Mouse (Mus musculus): ENCODE results near the gene Gmnn. TPM values are rescaled to one million over a fixed set of nuclear protein-coding genes. Genes with fewer than 3 reads are reported as not detected.

Gene Gmnn
- polyA plus RNA-seq, 1 experiment from 2014 or later, result 107 TPM

DNA sequence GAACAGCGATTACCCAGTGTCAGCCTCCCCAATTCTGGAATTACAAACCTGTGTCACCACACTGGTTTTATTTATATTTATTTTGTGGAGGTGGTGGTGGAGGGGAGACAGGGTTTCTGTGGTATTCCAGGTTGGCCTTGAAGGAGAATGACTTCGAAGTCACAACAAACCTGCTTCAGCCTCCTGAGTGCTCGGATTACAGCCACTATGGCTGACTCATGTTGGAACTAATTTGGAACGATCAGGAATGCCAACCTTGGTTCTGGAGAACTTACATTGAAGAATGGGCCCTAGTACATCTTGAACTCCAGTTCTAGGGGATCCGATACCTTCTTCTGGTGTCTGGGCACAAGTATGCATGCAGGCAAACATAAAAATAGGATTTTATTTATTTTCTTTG, 37.7 kb upstream of the Gmnn start:
- no peaks in the 10 kb centered on the region for H3K27me3 ChIP-seq (ENCODE audit: control insufficient read depth, insufficient read depth, low read length)
- H3K27ac ChIP-seq (ENCODE audit: low read length), result no peak overlapping the region
- H3K9me3 ChIP-seq (ENCODE audit: control insufficient read depth, low read depth, low read length), result no peaks in the 10 kb centered on the region
- peak overlapping the region; percentile 48; the same call in 1 of the 2 replicates for H3K4me3 ChIP-seq (ENCODE audit: low read depth, low read length)
- WGBS, result 61% methylated on average over 5 of the region's 5 CpGs
- ATAC-seq (ENCODE audit: insufficient number of reproducible peaks, insufficient read depth, low FRiP score, low read depth), result no peak
- H3K4me2 ChIP-seq (replicated peaks; ENCODE audit: low read depth, low read length), result peak overlapping the region; percentile 54
- H3K4me1 ChIP-seq (ENCODE audit: control insufficient read depth, insufficient read depth, low read length), result peaks cover 8% of the 10 kb centered on the region; the same call in 1 of the 2 replicates
- H3K36me3 ChIP-seq (ENCODE audit: control insufficient read depth, insufficient read depth, low read length), result no peaks in the 10 kb centered on the region
- peak overlapping the region; percentile 40; the same call in 1 of the 2 replicates for H3K9ac ChIP-seq (replicated peaks; ENCODE audit: low read depth, low read length)

DNA sequence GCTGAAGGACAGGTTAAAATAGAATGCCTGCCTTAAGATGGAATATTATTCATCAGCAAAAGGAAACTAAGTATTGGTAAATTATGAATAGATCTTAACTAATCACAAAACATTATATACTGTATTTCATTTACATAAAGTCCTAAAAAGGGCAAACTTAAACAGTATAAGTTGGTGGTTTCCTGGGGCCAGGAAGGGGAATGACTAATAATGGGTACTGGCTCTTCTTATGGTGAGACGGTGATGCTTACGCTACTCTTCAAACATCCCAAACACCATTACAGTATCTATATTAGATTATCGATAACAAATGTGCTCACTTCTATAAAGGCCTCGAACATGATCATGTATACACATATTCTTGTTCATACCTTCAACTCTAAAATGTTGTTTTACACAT, 37.0 kb upstream of the Gmnn start:
- H3K9ac ChIP-seq (replicated peaks; ENCODE audit: low read depth, low read length), result no peak overlapping the region
- no peak overlapping the region for H3K4me2 ChIP-seq (replicated peaks; ENCODE audit: low read depth, low read length)
- H3K27ac ChIP-seq (ENCODE audit: low read length), result no peak overlapping the region
- WGBS, result 94% methylated on average over 4 of the region's 4 CpGs
- no peaks in the 10 kb centered on the region for H3K9me3 ChIP-seq (ENCODE audit: control insufficient read depth, low read depth, low read length)
- no peaks in the 10 kb centered on the region for H3K36me3 ChIP-seq (ENCODE audit: control insufficient read depth, insufficient read depth, low read length)
- peaks cover 4% of the 10 kb centered on the region; the same call in 1 of the 2 replicates for H3K4me1 ChIP-seq (ENCODE audit: control insufficient read depth, insufficient read depth, low read length)
- no peaks in the 10 kb centered on the region for H3K27me3 ChIP-seq (ENCODE audit: control insufficient read depth, insufficient read depth, low read length)
- no peak for ATAC-seq (ENCODE audit: insufficient number of reproducible peaks, insufficient read depth, low FRiP score, low read depth)
- no peak overlapping the region for H3K4me3 ChIP-seq (ENCODE audit: low read depth, low read length)

DNA sequence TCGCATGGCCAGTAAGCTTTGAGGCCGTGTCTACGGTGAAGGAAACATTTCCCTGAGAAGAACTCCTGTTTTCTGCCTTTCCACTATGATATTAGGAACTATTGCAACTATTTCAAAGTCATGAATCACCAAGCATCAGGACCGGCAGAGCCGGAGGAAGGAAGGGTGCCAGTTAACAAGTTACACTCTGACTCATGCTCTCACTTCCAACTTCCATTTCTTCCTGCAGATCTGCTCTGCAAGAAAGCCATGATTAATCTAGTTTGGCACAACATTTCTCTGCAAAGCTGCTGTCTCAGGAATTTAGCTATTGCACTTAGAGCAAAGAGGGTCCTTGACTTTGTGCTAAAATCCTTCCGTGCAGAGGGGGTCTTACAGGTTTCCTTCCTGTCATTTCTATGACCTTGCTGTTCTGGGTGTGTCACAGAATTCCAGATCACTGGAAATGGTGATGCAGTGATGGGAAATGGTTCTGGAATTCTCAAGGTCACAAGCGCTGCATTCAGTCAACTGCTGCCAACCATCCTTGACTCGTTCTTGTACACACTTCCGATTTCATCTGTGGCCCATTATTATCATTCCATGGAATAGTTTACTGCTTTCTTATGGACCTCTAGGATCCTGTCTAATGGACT, 30.8 kb upstream of the Gmnn start:
- Histone ChIP-seq H3K36me3 (ENCODE audit: control insufficient read depth, insufficient read depth, low read length) (no peaks in the 10 kb centered on the region), H3K27ac (ENCODE audit: low read length) (no peak overlapping the region), H3K4me3 (ENCODE audit: low read depth, low read length) (no peak overlapping the region), H3K4me2 (replicated peaks; ENCODE audit: low read depth, low read length) (no peak overlapping the region), H3K9me3 (ENCODE audit: control insufficient read depth, low read depth, low read length) (no peaks in the 10 kb centered on the region), H3K27me3 (ENCODE audit: control insufficient read depth, insufficient read depth, low read length) (no peaks in the 10 kb centered on the region), H3K4me1 (ENCODE audit: control insufficient read depth, insufficient read depth, low read length) (no peaks in the 10 kb centered on the region), H3K9ac (replicated peaks; ENCODE audit: low read depth, low read length) (no peak overlapping the region)
- WGBS, result 76% methylated on average over 9 of the region's 9 CpGs
- no peak for ATAC-seq (ENCODE audit: insufficient number of reproducible peaks, insufficient read depth, low FRiP score, low read depth)

DNA sequence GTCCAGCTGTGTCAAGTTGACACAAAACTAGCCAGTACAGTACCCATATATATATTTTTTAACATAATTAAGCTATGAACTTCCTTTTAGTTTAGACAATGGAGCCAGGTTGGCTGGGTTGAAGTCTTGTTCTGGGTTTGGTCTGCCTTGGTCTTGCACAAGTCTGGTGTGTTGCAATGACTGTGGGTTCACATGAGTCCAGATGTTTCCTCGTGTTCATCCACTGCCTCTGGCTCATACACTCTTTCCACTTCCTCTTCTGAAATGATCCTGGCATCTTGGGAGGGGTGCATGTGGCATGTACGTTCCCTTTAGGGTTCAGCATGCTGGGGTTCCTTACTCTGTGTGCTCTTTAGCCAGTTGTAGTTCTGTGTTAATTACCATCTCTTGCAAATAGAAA, 29.6 kb upstream of the Gmnn start:
- Histone ChIP-seq H3K36me3 (ENCODE audit: control insufficient read depth, insufficient read depth, low read length) (no peaks in the 10 kb centered on the region), H3K9me3 (ENCODE audit: control insufficient read depth, low read depth, low read length) (no peaks in the 10 kb centered on the region), H3K4me3 (ENCODE audit: low read depth, low read length) (no peak overlapping the region), H3K4me1 (ENCODE audit: control insufficient read depth, insufficient read depth, low read length) (no peaks in the 10 kb centered on the region), H3K27me3 (ENCODE audit: control insufficient read depth, insufficient read depth, low read length) (no peaks in the 10 kb centered on the region), H3K4me2 (replicated peaks; ENCODE audit: low read depth, low read length) (no peak overlapping the region), H3K27ac (ENCODE audit: low read length) (no peak overlapping the region), H3K9ac (replicated peaks; ENCODE audit: low read depth, low read length) (no peak overlapping the region)
- 69% methylated on average over 2 of the region's 2 CpGs for WGBS
- no peak for ATAC-seq (ENCODE audit: insufficient number of reproducible peaks, insufficient read depth, low FRiP score, low read depth)

DNA sequence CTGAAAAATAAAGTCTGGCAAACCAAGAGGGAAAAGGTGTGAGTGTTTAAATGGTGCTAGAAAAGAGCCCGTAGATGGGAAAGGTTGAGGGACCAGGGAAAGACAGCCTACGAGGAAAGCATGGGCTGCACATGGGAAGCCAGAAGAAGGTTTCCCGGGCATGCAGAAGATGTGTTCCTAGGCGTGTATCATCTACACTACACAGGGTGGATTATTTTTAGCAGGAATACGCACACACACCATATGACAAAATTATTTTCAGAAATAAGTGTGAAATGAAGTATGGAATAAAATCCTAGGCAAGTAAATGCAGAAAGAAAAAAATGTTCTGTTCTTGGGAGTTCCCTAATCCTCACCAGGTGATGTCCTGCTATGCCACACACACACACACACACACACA, 25.8 kb upstream of the Gmnn start:
- Histone ChIP-seq H3K4me3 (ENCODE audit: low read depth, low read length) (no peak overlapping the region), H3K9ac (replicated peaks; ENCODE audit: low read depth, low read length) (no peak overlapping the region), H3K4me2 (replicated peaks; ENCODE audit: low read depth, low read length) (no peak overlapping the region), H3K27me3 (ENCODE audit: control insufficient read depth, insufficient read depth, low read length) (no peaks in the 10 kb centered on the region), H3K9me3 (ENCODE audit: control insufficient read depth, low read depth, low read length) (no peaks in the 10 kb centered on the region), H3K4me1 (ENCODE audit: control insufficient read depth, insufficient read depth, low read length) (no peaks in the 10 kb centered on the region), H3K27ac (ENCODE audit: low read length) (no peak overlapping the region), H3K36me3 (ENCODE audit: control insufficient read depth, insufficient read depth, low read length) (no peaks in the 10 kb centered on the region)
- 92% methylated on average over 5 of the region's 5 CpGs for WGBS
- ATAC-seq (ENCODE audit: insufficient number of reproducible peaks, insufficient read depth, low FRiP score, low read depth), result no peak

DNA sequence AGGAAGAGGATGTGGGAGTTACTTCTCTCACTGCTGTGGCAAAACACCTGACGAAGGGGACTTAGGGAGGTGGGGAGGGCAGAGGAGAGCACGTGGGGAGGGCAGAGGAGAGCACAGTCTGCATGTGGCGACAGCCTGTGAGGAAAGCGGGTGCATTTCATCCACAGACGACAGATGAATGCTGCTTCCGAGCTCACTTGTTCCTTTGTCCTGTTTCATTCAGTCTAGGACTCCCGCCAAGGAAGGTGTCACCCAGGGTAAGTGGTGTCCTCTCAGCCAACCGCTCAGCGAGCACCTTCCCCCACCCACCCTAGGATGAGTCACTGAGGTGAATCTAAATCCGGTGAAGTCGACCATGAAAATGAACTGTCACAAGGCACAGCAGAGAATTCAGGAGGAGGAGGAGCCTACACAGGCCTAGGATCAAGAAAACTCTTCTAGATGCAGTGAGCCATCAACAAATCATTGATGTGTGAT, 24.3 kb upstream of the Gmnn start:
- 54% methylated on average over 11 of the region's 11 CpGs for WGBS
- Histone ChIP-seq H3K27ac (ENCODE audit: low read length) (no peak overlapping the region), H3K36me3 (ENCODE audit: control insufficient read depth, insufficient read depth, low read length) (no peaks in the 10 kb centered on the region), H3K4me2 (replicated peaks; ENCODE audit: low read depth, low read length) (no peak overlapping the region), H3K9me3 (ENCODE audit: control insufficient read depth, low read depth, low read length) (no peaks in the 10 kb centered on the region), H3K4me3 (ENCODE audit: low read depth, low read length) (no peak overlapping the region), H3K4me1 (ENCODE audit: control insufficient read depth, insufficient read depth, low read length) (no peaks in the 10 kb centered on the region), H3K27me3 (ENCODE audit: control insufficient read depth, insufficient read depth, low read length) (no peaks in the 10 kb centered on the region), H3K9ac (replicated peaks; ENCODE audit: low read depth, low read length) (no peak overlapping the region)
- no peak for ATAC-seq (ENCODE audit: insufficient number of reproducible peaks, insufficient read depth, low FRiP score, low read depth)

DNA sequence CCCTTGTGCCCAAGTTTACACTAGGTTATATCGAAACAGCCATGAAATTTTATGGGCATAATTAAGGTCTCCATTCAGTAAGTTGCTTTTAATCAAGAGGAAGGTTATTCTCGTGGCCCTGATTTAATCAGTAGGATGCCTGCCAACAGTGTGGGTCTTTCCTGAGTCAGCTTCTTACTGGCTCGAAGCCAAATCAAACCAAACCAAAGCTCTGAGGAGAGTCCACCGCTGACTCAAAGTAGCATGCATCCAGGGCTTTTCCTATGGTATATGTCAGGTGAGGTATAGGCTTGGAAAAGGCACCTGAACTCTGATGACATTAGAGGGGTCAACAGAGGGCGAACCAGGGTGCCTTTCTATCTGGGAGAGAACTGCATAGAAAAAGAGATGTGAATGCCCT, 20.2 kb upstream of the Gmnn start:
- WGBS, result 67% methylated on average over 5 of the region's 5 CpGs
- no peak overlapping the region for H3K9ac ChIP-seq (replicated peaks; ENCODE audit: low read depth, low read length)
- H3K27ac ChIP-seq (ENCODE audit: low read length), result no peak overlapping the region
- no peaks in the 10 kb centered on the region for H3K36me3 ChIP-seq (ENCODE audit: control insufficient read depth, insufficient read depth, low read length)
- no peaks in the 10 kb centered on the region for H3K9me3 ChIP-seq (ENCODE audit: control insufficient read depth, low read depth, low read length)
- H3K4me1 ChIP-seq (ENCODE audit: control insufficient read depth, insufficient read depth, low read length), result no peaks in the 10 kb centered on the region
- no peak for ATAC-seq (ENCODE audit: insufficient number of reproducible peaks, insufficient read depth, low FRiP score, low read depth)
- no peaks in the 10 kb centered on the region for H3K27me3 ChIP-seq (ENCODE audit: control insufficient read depth, insufficient read depth, low read length)
- no peak overlapping the region for H3K4me2 ChIP-seq (replicated peaks; ENCODE audit: low read depth, low read length)
- H3K4me3 ChIP-seq (ENCODE audit: low read depth, low read length), result no peak overlapping the region

DNA sequence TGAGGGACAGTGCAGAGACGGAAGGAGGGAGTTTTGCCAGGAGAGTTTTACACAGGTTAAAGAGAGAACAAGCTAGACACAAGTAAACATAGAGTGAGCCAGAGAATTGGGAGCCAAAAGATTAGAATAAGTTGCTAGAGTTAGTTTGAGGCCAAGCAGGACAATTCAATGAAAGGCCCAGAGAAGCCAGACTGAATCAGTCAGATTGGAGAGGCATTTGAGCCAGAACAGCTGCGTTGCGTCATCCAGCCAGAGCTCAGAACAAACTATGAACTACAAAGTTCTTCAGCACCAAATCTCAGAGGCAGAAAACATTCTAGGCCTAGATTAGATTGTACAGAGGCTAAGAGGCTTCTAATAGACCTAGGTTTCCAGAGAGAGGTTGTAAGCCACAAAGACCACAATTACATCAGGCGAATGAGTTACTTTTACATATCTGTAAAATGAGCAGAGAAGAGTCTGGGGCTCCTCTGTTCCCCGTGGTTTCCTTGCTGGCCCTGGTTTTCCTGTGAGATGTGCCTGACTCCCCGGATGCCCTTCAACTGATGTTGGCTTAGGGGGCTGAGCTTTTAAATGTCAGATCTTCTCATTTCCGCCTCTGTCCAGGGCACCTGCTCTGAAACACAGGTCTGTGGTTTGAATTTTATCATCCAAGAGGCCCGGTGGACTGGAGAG, 17.1 kb upstream of the Gmnn start:
- Histone ChIP-seq H3K4me2 (replicated peaks; ENCODE audit: low read depth, low read length) (no peak overlapping the region), H3K4me3 (ENCODE audit: low read depth, low read length) (no peak overlapping the region), H3K9ac (replicated peaks; ENCODE audit: low read depth, low read length) (no peak overlapping the region), H3K36me3 (ENCODE audit: control insufficient read depth, insufficient read depth, low read length) (no peaks in the 10 kb centered on the region), H3K27ac (ENCODE audit: low read length) (no peak overlapping the region), H3K4me1 (ENCODE audit: control insufficient read depth, insufficient read depth, low read length) (no peaks in the 10 kb centered on the region), H3K9me3 (ENCODE audit: control insufficient read depth, low read depth, low read length) (no peaks in the 10 kb centered on the region), H3K27me3 (ENCODE audit: control insufficient read depth, insufficient read depth, low read length) (no peaks in the 10 kb centered on the region)
- 77% methylated on average over 8 of the region's 8 CpGs for WGBS
- ATAC-seq (ENCODE audit: insufficient number of reproducible peaks, insufficient read depth, low FRiP score, low read depth), result no peak

Data from stomach, embryonic 14.5 days (tissue).